Mouse (Mus musculus) lung, adult 10 weeks (tissue): Measurements from ENCODE around the gene Cav1. TPM values are rescaled to one million over a fixed set of nuclear protein-coding genes. Genes with fewer than 3 reads are reported as not detected.

Source experiments
- polyA plus RNA-seq: library from polyadenylated mRNA; stranded (reverse); fragments of 350-450 nt; fragmentation: Illumina TruSeq; extraction: RNeasy Lipid Tissue Mini Kit (QIAGEN cat#74804); gene quantifications from one replicate; pipeline ENCODE4 v1.2.3, GENCODE M21; 2014; ENCODE audit warnings: low read depth, low replicate concordance; ENCODE audit not compliant: insufficient read depth

Cav1 gene
- polyA plus RNA-seq, result 545 TPM

GRCm38 (mm10) chr6:17305954-17306601 is at the start of gene Cav1:
Gene Cav1, plus strand, starts transcription at chr6:17306335.

GRCm38 (mm10) chr6:17280939-17281756 is 25.0 kb upstream of the Cav1 start, which contains the start of gene Cav2:
Gene Cav2, plus strand, starts transcription at chr6:17281185.

Other genes with a start within 250 kb of the Cav1 start
- gene Tes, start 241.2 kb upstream of the Cav1 start, polyA plus RNA-seq, result 18.8 TPM
- 207 TPM for gene Cav2, start 25.1 kb upstream of the Cav1 start, polyA plus RNA-seq
- gene Met, start 157.5 kb downstream of the Cav1 start, polyA plus RNA-seq, result 12.8 TPM